Mouse (Mus musculus): Measurements from ENCODE around the gene Hamp.
A peak's percentile ranks its signal among the peaks of the same experiment; 100 is the strongest.

Hamp gene

DNA sequence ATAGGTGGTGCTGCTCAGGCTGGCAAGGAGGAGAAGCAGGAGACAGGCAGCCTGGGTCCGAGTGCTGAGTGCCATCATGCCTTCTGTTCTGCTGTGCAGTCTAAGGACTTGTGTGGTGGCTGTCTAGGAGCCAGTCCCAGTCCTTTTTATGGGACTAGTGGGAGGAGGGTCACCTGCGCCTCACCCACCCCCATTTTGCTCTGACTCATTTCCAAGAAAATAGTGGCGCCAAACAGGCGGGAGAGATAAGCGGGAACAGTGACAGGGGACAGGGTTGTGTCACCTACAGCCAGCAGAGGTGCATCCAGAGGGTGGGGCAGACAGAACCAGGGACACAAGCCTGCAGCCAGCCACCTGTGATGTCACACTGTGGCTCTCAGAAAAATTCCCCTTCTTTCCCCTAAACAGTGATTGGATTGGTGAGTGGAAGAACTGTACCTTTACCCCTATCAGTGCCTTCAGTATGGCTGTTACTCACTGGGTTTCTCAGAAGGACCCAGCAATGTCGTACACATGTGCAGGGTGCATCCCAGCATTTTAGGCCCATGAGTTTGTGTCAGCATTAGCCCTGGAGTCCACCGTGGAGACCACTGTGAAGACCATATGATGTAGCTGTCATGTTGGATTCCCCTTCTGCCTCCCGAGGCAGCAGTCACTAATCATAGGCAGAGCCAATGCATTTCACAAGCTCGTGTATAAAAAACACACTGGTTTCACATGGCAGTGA lies at the start of gene Hamp:
TSS of gene Hamp (minus strand) at position 124 of the 727 bp plus-strand sequence.
- DNase-seq (ENCODE audit: low spot score): no peak

- no peak for DNase-seq (ENCODE audit: low spot score)
Observed at GRCm38 (mm10) chr7:30992148-30992547, 48.3 kb upstream of the Hamp start.

DNA sequence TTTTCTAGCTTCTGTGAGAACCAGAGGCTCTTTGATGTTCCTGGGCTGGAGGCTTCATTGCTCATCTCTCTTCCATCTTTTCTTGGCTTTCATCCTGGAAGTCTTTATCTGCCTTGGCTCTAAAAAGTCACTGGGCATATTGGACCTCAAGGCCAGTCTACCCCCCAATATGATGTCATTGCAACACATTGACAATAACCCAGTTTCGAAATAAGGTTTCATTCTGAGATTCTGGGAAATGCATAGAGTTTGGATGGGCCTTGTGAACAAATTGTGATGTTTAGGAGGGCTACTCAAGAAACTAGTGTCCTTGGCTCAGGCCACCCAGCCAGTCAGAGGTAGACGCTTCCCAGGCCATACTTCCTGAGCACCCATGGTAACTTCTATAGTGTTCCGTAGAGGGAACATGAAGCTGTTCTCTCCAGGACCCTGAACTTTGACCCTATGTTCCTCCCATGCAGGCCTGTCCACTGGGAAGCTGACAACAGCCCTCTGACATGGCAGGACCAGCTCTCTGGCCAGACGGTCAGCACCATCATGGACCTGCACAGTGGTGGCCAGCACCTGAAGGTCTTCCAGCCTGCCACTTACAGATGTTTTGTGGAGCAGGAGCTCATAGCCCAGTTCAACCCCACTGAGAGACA lies 44.8 kb upstream of the Hamp start:
- DNase-seq (ENCODE audit: low spot score): no peak

DNA sequence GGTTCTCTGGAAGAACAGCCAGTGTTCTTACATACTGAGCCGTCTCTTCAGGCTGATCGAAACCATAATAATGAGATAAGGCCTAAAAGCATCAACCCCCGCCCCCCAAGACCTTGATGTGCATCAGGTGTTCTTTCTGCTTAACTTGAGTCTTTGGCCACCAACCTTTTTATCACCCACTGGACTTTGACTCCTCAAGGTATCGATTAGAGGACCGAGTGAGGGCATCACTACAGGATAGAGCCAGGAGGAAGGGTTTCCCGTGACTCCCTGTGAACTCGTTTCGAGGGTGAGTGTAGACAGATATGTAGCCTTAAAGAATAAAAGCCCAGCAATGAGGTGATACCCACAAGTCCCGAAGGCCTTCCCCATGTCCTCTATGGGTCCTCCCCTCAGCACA lies 41.5 kb upstream of the Hamp start:
- no peak for DNase-seq (ENCODE audit: low spot score)

- DNase-seq (ENCODE audit: low spot score): no peak
Observed at GRCm38 (mm10) chr7:30981703-30982102, 37.9 kb upstream of the Hamp start.

DNA sequence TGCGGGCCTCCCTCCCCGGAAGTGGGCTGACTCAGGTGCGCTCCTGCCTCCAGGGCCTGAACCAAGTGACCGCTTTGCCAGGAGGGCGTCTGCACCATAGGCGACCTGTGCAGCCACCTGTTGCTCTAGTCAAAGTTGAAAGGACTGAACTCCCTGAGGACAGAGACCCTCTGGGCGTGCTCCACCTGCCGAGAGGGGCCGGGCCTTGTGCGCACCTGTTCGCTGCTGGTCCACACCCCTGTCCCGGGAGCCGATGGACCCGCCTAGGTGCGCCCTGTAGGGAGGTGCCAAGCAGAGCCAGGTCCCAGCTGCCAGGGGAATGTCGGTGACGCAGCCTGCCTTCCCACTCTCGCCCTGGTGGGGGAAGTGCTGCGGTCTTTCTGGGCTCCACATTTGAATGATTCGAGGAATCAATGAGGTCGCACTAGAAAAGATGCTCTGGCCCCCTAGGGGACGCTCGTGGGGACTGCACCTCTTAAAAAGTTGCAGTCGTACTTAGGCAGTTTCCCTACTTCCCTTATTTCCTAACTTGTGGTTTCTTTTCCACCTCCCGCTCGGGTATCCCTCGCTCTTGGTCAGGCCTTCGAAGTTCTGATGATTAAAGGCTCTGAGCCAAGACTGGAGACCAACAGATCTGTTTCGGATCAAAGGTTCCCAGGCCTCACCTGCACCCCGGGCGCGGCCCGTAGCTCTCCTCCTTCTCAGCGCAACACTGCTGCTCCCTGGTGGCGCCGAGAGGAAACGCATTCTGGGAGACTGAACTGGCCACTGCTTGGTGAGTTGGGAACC lies 29.9 kb upstream of the Hamp start, which contains the start of gene Fam187b:
TSS of gene Fam187b (plus strand) at position 290 of the 789 bp plus-strand sequence.
- DNase-seq (ENCODE audit: low spot score): peak; percentile 80

DNA sequence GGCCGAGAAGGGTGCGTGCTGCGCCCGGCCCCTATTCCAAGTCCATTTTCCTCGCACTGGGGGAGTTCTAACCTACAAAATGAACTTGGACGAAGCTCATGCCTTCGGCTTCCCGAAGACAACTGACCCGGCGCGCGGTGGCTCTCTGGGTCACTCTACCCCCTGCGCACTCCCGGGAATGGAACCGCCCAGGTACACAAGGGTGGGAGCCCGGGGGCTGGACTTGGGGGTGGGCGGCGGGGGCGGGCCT lies 29.3 kb upstream of the Hamp start, which contains the start of gene Lsr:
TSS of gene Lsr (minus strand) at position 214 of the 250 bp plus-strand sequence.
- no peak for DNase-seq (ENCODE audit: low spot score)

GRCm38 (mm10) chr7:30972426-30973250 lies 28.8 kb upstream of the Hamp start:
- DNase-seq (ENCODE audit: low spot score): no peak

DNA sequence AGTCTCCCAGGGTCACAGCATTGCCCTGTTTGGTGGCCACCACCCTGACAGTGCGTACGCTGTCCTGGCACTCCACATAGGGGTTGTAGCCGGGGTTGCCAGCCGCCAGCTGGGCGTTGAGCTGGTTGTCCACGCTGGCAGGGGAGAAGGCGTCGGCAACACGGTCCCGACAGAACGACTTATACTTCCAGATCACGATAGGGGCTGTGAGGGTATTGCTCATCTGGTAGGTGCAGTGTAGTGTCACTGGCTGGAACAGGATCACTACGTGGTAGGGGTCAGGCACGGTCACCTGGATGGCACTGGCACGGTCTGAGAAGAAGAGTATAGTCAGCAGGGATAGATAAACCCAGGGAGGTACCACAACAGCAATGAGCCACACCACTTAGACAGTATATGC lies 28.1 kb upstream of the Hamp start:
- no peak for DNase-seq (ENCODE audit: low spot score)

GRCm38 (mm10) chr7:30969174-30969573 lies 25.3 kb upstream of the Hamp start:
- DNase-seq (ENCODE audit: low spot score): no peak

DNA sequence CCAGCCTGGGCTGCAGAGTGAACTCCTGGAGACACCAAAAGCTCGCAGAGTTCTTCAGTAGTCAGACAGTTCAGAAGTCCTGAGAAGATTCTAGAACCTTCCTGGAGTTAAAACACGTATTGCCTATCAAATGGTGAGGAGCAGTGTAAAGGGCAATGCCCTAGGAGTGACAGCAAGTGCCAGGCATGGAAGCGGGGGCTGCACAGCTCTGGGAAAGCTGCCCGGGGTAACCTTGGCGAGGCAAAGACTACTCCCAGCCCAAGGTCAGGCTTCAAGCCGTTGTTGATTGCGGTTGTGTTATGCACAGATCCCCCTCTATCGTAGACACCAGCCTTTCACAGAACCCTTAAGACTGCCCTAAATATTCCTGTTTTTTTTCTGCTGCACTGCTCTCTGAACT lies 24.8 kb upstream of the Hamp start:
- no peak for DNase-seq (ENCODE audit: low spot score)

- DNase-seq (ENCODE audit: low spot score): no peak
Observed at GRCm38 (mm10) chr7:30966657-30967056, 22.8 kb upstream of the Hamp start.

DNA sequence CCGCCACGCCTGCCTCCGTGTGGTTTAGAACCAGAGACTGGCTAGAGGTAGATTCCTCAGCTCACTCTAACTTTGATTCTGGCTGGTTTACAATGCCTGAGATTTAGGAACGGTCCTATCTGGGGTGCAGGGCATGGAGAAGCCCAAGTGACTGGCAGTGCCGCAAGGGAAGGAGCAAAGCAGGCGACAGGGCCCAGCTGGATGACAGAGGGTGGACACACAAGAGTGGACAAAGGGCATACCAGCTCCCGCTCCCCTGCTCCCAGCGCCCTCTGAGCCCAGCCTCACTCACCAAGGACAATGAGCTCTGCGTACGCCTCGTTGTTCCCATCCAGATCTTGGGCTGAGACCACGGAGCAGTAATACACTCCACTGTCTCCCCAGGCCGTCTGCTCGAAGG lies 21.8 kb upstream of the Hamp start:
- no peak for DNase-seq (ENCODE audit: low spot score)

DNA sequence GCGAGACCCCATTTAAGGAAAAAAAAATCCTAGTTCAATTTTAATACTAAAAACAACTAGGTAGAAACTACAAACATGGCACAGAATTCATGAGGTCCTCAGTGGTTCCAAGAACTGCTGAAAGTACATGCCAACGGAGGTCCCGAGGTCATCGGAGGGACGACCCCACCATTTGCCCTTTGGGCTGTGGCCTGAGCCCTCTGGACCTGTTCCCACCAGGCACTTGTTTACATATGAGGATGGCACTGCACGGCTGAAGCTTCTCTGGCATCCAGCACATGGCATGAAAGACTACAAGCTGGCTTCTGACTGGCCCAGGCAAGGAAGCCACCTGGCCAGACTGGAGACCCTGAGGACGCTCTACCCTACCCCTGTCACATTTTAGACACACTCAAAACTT lies 20.5 kb upstream of the Hamp start:
- DNase-seq (ENCODE audit: low spot score): no peak

DNA sequence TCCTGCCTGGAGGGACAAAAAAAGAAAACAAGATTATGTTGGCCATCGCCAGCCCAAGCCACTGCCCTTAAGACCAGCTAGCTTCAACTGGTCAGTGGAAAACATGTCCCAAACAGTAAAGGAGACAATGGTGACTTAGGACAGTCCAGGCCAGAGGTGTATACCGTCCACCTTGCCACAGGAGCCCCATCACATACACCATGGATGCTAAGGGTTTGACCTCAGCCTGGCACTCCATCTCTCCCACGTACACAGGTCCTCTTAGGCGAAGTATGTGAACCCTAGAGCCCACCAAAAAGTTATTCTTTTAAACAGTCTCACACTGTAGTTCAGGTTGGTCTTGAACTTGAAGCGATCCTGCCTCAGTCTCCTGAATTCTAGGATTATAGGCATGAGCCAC lies 19.0 kb upstream of the Hamp start:
- no peak for DNase-seq (ENCODE audit: low spot score)

DNA sequence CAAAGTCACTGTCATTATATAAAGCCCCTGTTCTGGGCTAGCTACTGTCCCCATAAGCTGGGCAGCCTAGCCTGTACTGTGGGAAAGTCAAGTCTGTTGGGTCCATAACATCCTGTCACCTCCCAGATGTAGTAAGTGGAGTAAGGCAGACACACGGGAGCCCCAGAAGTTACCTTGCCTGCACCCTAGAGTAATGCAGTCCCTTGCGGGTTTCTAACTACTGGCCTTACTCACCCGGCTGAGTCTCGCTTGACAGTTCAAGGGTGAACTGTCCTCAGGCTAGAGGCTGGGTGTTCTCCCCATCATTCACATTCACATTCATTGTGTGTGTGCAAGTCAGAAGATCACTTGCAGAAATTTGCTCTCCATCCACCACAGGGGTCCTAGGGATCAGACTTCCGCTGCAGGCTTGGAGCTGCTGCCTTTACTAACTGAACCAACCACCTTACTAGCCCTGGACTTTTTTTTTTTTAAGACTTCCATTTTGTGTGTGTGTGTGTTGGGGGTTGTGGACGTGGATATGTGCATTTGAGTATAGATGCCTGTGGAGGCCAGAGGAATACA lies 16.0 kb upstream of the Hamp start:
- DNase-seq (ENCODE audit: low spot score): no peak

DNA sequence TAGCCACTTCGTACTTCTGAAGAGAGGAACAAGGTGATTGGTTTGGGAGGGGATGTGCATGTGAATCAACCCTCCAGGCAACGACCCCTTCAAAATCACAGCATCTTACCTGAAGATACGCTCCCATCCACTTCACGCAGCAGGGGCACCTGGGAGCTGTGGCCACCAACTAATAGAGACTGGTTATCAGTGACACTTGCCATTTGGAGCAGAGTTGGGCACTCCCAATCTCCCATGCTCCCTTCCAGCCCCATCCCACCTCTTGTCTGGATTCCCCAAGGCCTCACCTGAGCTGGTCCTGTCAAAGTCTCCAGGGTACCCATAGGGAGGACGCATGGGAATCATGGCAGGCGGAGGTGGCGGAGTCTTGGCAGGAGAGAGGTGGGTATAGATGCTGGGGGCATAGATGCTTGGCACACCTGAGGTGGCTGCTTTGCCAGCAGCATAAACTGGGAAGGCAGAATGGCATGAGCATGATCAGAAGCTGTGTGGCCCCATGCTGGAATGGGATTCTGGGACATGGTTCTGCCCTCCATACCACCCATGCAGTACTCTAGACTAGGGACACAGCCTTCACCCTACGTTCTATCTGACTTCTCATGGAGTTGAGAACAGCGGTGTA lies 15.1 kb upstream of the Hamp start:
- DNase-seq (ENCODE audit: low spot score): no peak

DNA sequence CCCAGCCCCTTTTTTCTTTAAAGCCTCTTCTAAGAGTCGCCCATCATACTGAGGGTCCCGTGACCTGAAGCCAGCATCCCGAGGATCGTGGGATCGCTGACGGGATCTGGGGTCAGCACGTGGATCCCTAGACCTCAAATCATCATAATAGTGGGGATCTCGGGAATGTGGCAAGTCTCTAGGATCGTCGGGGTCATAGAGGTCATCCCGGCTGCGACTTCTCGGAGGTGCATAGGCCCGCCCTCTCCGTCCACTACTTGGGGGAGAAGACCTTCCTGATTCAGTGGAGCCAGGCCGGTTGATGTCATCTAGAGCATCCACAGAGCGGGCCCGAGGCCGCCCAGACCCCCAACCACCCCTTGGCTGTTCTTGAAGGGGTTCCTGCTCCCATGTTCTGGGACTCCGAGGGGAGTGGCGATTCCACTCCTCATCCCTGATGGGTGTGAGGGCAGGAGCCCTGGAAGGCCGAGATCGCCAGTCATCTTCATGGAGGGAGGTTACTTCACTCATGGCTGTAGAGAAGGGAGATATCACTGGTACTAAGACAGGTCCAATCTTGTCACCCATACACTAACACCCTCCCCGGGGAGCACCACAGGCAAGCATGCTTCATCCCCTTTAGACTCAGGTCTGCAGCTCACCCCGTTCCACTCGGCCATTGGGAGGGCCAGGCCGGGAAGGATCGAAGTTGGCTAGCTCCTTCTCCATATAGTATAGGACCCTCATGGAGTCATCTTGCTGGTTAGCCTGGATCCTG lies 14.5 kb upstream of the Hamp start:
- DNase-seq (ENCODE audit: low spot score): no peak

GRCm38 (mm10) chr7:30957367-30957783 lies 13.5 kb upstream of the Hamp start:
- peak; percentile 93 for DNase-seq (ENCODE audit: low spot score)

DNA sequence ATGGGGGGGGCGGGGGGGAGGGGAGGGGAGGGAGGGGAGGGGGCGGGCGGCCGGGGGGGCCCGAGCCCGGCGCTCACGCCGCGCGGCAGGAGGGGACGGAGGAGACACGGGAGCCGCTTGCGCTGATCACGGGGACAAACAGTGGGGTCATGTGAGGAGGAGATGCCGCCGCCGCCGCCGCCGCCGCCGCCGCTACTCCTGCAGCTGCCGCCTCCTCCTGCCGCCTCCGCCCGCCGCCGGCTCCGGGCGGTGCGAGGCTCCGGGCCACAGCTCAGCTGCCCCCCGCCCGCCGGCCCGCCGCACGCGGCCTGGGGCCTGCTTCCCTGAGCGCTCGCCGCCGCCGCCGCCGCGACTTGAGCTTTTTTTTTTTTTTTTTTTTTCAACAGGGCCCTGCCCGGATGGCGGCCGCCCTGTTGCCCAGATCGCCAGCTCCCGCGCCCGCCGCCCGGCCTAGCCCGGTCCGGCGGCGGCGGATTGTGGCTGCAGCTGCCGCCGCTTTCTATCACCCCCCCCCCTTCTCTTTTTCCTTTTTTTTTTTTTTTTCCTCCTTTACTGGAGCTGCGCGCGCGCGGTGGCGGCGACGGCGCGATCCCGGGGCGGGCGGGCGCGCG lies 13.0 kb upstream of the Hamp start, which contains the start of gene Usf2:
TSS of gene Usf2 (minus strand) at position 48 of the 611 bp plus-strand sequence.
- DNase-seq (ENCODE audit: low spot score): peak; percentile 56

Data from spleen, adult 12 weeks (tissue).